ENCODE assay signal across 16 mouse cellular contexts in genomic region chr17:65930158-65930826, GRCm38 (mm10). TPM values are rescaled to one million over a fixed set of nuclear protein-coding genes. Genes with fewer than 3 reads are reported as not detected.
DNase-seq lines count a peak whose midpoint lies in the region; ATAC-seq and TF ChIP-seq lines count a peak whose summit lies in the region.
"Had no signal": no experiment of that assay in that cellular context is flagged by ENCODE, and none has a peak within 500 bp of the region (broad histone marks: within the 10 kb centered on the region; RNA-seq: fewer than 3 reads in every experiment).

No protein-coding gene starts in this region.

- peaks cover 7% of the 10 kb centered on the region for H3K4me1 ChIP-seq in embryonic facial prominence, embryonic 12.5 days
- peaks cover 20% of the 10 kb centered on the region for H3K4me1 ChIP-seq in embryonic facial prominence, embryonic 10.5 days
- peaks cover 6% of the 10 kb centered on the region; the same call in 1 of the 2 replicates for H3K4me1 ChIP-seq in heart, embryonic 10.5 days
- peaks cover 8% of the 10 kb centered on the region for H3K4me1 ChIP-seq in lung, embryonic 14.5 days (ENCODE audit: insufficient read depth)

- ATAC-seq in embryonic facial prominence, embryonic 12.5 days (ENCODE audit: insufficient number of reproducible peaks, insufficient read depth, low FRiP score, low TSS enrichment), result 0 out of 2 replicates have a peak, but pooled peaks have one; percentile 56
- peak; percentile 18; the same call in 1 of the 2 replicates for ATAC-seq in lung, embryonic 14.5 days (ENCODE audit: insufficient read depth)
- ATAC-seq: midbrain, embryonic 15.5 days had no signal

- no peaks in the 10 kb centered on the region for H3K9me3 ChIP-seq in embryonic facial prominence, embryonic 12.5 days
- H3K9me3 ChIP-seq in embryonic facial prominence, embryonic 10.5 days, result no peaks in the 10 kb centered on the region
- H3K9me3 ChIP-seq in heart, embryonic 10.5 days, result no peaks in the 10 kb centered on the region
- no peaks in the 10 kb centered on the region for H3K9me3 ChIP-seq in lung, embryonic 14.5 days (ENCODE audit: low read depth, low read length)
- H3K9me3 ChIP-seq: midbrain, embryonic 15.5 days had no signal

- no peak overlapping the region for H3K4me2 ChIP-seq in embryonic facial prominence, embryonic 12.5 days (replicated peaks)
- no peak overlapping the region for H3K4me2 ChIP-seq in lung, embryonic 14.5 days
- H3K4me2 ChIP-seq: midbrain, embryonic 15.5 days had no signal

- no peak overlapping the region for H3K27ac ChIP-seq in embryonic facial prominence, embryonic 12.5 days
- H3K27ac ChIP-seq in embryonic facial prominence, embryonic 10.5 days (replicated peaks), result no peak overlapping the region
- no peak overlapping the region for H3K27ac ChIP-seq in heart, embryonic 10.5 days
- H3K27ac ChIP-seq in lung, embryonic 14.5 days (ENCODE audit: low read depth), result no peak overlapping the region
- H3K27ac ChIP-seq: hindbrain, postnatal 0 days; midbrain, embryonic 15.5 days had no signal

- WGBS in embryonic facial prominence, embryonic 12.5 days, result 73% methylated on average over 7 of the region's 7 CpGs
- WGBS in embryonic facial prominence, embryonic 10.5 days, result 83% methylated on average over 7 of the region's 7 CpGs
- whole genome bisulfite sequencing in heart, embryonic 10.5 days, result 95% methylated on average over 7 of the region's 7 CpGs
- WGBS in lung, embryonic 14.5 days, result 77% methylated on average over 7 of the region's 7 CpGs

- no peak for DNase-seq in embryonic facial prominence, embryonic 10.5 days (ENCODE audit: low spot score)
- peak; percentile 42 to 46 for DNase-seq in heart, postnatal 10 days
- no peak for DNase-seq in heart, embryonic 10.5 days (ENCODE audit: low spot score)
- DNase-seq in lung, embryonic 14.5 days, result no peak
- DNase-seq in lung, postnatal 10 days, result no peak
- DNase-seq in induced T-regulatory cell, adult 2 months (ENCODE audit: low read depth), result peak; percentile 16
- no peak for DNase-seq in spleen, adult 12 weeks (ENCODE audit: low spot score)
- DNase-seq: gastrocnemius, postnatal 10 days; kidney, postnatal 4 days; right cerebral cortex, postnatal 14 days had no signal

- no peak overlapping the region for H3K9ac ChIP-seq in embryonic facial prominence, embryonic 12.5 days
- H3K9ac ChIP-seq in lung, embryonic 14.5 days, result no peak overlapping the region
- H3K9ac ChIP-seq: midbrain, embryonic 15.5 days had no signal

- no peak overlapping the region for H3K4me3 ChIP-seq in embryonic facial prominence, embryonic 12.5 days
- H3K4me3 ChIP-seq in embryonic facial prominence, embryonic 10.5 days, result no peak overlapping the region
- no peak overlapping the region for H3K4me3 ChIP-seq in heart, embryonic 10.5 days
- no peak overlapping the region for H3K4me3 ChIP-seq in lung, embryonic 14.5 days (ENCODE audit: low read depth, low read length)
- H3K4me3 ChIP-seq: heart, adult 2 months; midbrain, embryonic 15.5 days; myocyte had no signal

- no peak for TF ChIP-seq CTCF in lung, embryonic 14.5 days (IDR thresholded peaks at IDR 0.05; ENCODE audit: low read depth)

- peaks cover 44% of the 10 kb centered on the region for H3K36me3 ChIP-seq in embryonic facial prominence, embryonic 12.5 days
- peaks cover 80% of the 10 kb centered on the region for H3K36me3 ChIP-seq in embryonic facial prominence, embryonic 10.5 days (replicated peaks)
- H3K36me3 ChIP-seq in heart, embryonic 10.5 days, result peaks cover 59% of the 10 kb centered on the region
- peaks cover 41% of the 10 kb centered on the region for H3K36me3 ChIP-seq in lung, embryonic 14.5 days (ENCODE audit: insufficient read depth)

- intact Hi-C loops in heart, postnatal 10 days (cut with DNase I), result no loop called here

- no peaks in the 10 kb centered on the region for H3K27me3 ChIP-seq in embryonic facial prominence, embryonic 12.5 days
- no peaks in the 10 kb centered on the region for H3K27me3 ChIP-seq in embryonic facial prominence, embryonic 10.5 days (replicated peaks; ENCODE audit: low read depth, poor library complexity, severe bottlenecking)
- no peaks in the 10 kb centered on the region for H3K27me3 ChIP-seq in heart, embryonic 10.5 days (ENCODE audit: insufficient read depth, poor library complexity, severe bottlenecking)
- no peaks in the 10 kb centered on the region for H3K27me3 ChIP-seq in lung, embryonic 14.5 days (ENCODE audit: insufficient read depth, low read length)
- H3K27me3 ChIP-seq: midbrain, embryonic 15.5 days; Patski had no signal

RNA-seq across cellular contexts. Expression of gene Twsg1, which starts 20.7 kb away (rescaled TPM):
- polyA plus RNA-seq in embryonic facial prominence, embryonic 12.5 days (2016; fragmentation: Nextera tagmentation; extraction: Ambion mirVana), result 134 and 143 TPM in 2 replicates
- polyA plus RNA-seq in embryonic facial prominence, embryonic 10.5 days (2016; fragmentation: Nextera tagmentation; extraction: Ambion mirVana), result 88.5 and 90.7 TPM in 2 replicates
- total RNA-seq in heart, postnatal 10 days (2021), result 10 to 100 TPM; 67.5 to 71.5 TPM
- polyA plus RNA-seq in heart, embryonic 10.5 days (2016; fragmentation: Nextera tagmentation; extraction: Ambion mirVana), result 74.4 and 79.4 TPM in 2 replicates
- polyA plus RNA-seq in lung, embryonic 14.5 days (2014; fragmentation: Nextera tagmentation; extraction: Ambion mirVana), result 142 and 143 TPM in 2 replicates

RNA-seq across cellular contexts. Expression of gene Ralbp1, which starts 44.7 kb away (rescaled TPM):
- polyA plus RNA-seq in embryonic facial prominence, embryonic 12.5 days (2016; fragmentation: Nextera tagmentation; extraction: Ambion mirVana), result 63.0 and 65.7 TPM in 2 replicates
- polyA plus RNA-seq in embryonic facial prominence, embryonic 10.5 days (2016; fragmentation: Nextera tagmentation; extraction: Ambion mirVana), result 58.5 and 61.3 TPM in 2 replicates
- 10 to 100 TPM; 30.7 to 38.1 TPM for total RNA-seq in heart, postnatal 10 days (2021)
- 46.1 and 52.1 TPM in 2 replicates for polyA plus RNA-seq in heart, embryonic 10.5 days (2016; fragmentation: Nextera tagmentation; extraction: Ambion mirVana)
- 61.4 and 65.8 TPM in 2 replicates for polyA plus RNA-seq in lung, embryonic 14.5 days (2014; fragmentation: Nextera tagmentation; extraction: Ambion mirVana)

Comparison
In these comparisons a context has a peak if more than half of its experiments do, and no peak if none do; other contexts are left out.
1. DNase-seq: peak in heart, postnatal 10 days (2 of 2) and induced T-regulatory cell, adult 2 months (single experiment); none in embryonic facial prominence, embryonic 10.5 days (single experiment), heart, embryonic 10.5 days (single experiment), lung, embryonic 14.5 days (single experiment), lung, postnatal 10 days (single experiment) and spleen, adult 12 weeks (single experiment).